Mouse (Mus musculus) hindbrain, embryonic 14.5 days (tissue): ENCODE measurements around the gene Bloc1s5. TPM values are rescaled to one million over a fixed set of nuclear protein-coding genes. Genes with fewer than 3 reads are reported as not detected.

Experiments used
- ATAC-seq: fragments of 200-750 bp; cut with Nextera tagmentation; 2 replicates; pipeline ENCODE4 v1.8.0; 2017; ENCODE audit warnings: moderate number of reproducible peaks, mild to moderate bottlenecking, moderate TSS enrichment, moderate library complexity; ENCODE audit not compliant: low FRiP score
- DNase-seq: peaks from one replicate; pipeline ENCODE4 v3.0.0-alpha.2; 2015; ENCODE audit warnings: low spot score
- H3K27ac ChIP-seq: fragments of 300-500 bp; sonication (generic); 2 replicates; pipeline ENCODE4 v1.5.1; 2014; ENCODE audit warnings: mild to moderate bottlenecking, moderate library complexity
- H3K27me3 ChIP-seq: fragments of 300-500 bp; sonication (generic); 2 replicates; pipeline ENCODE4 v1.6.1; 2014; ENCODE audit warnings: mild to moderate bottlenecking, low read length, mixed read lengths; ENCODE audit not compliant: control insufficient read depth, insufficient read depth
- H3K36me3 ChIP-seq: fragments of 300-500 bp; sonication (generic); replicated peaks from 2 replicates; pipeline ENCODE4 v1.6.1; 2014; ENCODE audit not compliant: control insufficient read depth, insufficient read depth
- H3K4me1 ChIP-seq: fragments of 300-500 bp; sonication (generic); replicated peaks from 2 replicates; pipeline ENCODE4 v1.6.1; 2014; ENCODE audit warnings: antibody characterized with exemption, low read length, mixed read lengths; ENCODE audit not compliant: control insufficient read depth, insufficient read depth
- H3K4me2 ChIP-seq: fragments of 300-500 bp; sonication (generic); replicated peaks from 2 replicates; pipeline ENCODE4 v1.6.1; 2014; ENCODE audit warnings: mild to moderate bottlenecking, moderate library complexity
- H3K4me3 ChIP-seq: fragments of 300-500 bp; sonication (generic); replicated peaks from 2 replicates; pipeline ENCODE4 v1.5.1; 2014; ENCODE audit warnings: mild to moderate bottlenecking, low read length
- H3K9ac ChIP-seq: fragments of 300-500 bp; sonication (generic); 2 replicates; pipeline ENCODE4 v1.6.1; 2014
- H3K9me3 ChIP-seq: fragments of 300-500 bp; sonication (generic); 2 replicates; pipeline ENCODE4 v1.6.1; 2016; ENCODE audit warnings: low read length; ENCODE audit not compliant: control insufficient read depth
- WGBS: fragments of 180-500 bp; shearing (Covaris S2); extraction: QIAGEN DNeasy Blood & Tissue Kit; methylation state at CpG from one replicate; pipeline ENCODE4 v1.1.7; 2014; 5-methylcytosine and 5-hydroxymethylcytosine counted together
- polyA plus RNA-seq: library from polyadenylated mRNA; unstranded; fragments of >200 nt; fragmentation: Nextera tagmentation; extraction: Ambion mirVana; gene quantifications from 2 replicates; pipeline ENCODE4 v1.2.1, GENCODE M21; 2014

Bloc1s5 gene
- polyA plus RNA-seq, 1 experiment from 2014 or later: 23.6 TPM

DNA sequence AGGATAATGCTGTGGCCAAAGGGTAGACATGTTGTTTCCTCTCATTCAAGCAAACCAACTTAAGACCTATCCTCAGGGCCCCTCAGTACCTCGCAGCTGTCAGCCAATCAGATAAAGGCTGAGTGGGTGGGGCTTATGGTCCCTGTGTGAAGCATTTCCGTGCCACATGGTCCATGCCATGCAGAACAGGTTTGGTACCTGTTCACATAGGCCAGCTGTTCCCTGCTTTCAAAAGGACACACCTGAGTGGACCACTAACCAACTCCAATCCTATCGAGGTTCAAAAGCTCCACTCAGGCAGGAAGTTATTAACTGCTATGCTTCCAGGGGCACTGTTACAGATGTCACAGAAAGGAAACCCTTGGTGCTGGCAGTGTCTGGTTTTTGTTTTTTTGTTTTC lies 80.7 kb downstream of the Bloc1s5 start:
- DNase-seq: no peak
- ATAC-seq: no peak
- Histone ChIP-seq H3K4me1 (no peaks in the 10 kb centered on the region), H3K9me3 (no peaks in the 10 kb centered on the region), H3K4me2 (no peak overlapping the region), H3K4me3 (no peak overlapping the region), H3K36me3 (no peaks in the 10 kb centered on the region), H3K9ac (no peak overlapping the region), H3K27ac (no peak overlapping the region), H3K27me3 (no peaks in the 10 kb centered on the region)
- 80% methylated on average over 3 of the region's 3 CpGs for WGBS

DNA sequence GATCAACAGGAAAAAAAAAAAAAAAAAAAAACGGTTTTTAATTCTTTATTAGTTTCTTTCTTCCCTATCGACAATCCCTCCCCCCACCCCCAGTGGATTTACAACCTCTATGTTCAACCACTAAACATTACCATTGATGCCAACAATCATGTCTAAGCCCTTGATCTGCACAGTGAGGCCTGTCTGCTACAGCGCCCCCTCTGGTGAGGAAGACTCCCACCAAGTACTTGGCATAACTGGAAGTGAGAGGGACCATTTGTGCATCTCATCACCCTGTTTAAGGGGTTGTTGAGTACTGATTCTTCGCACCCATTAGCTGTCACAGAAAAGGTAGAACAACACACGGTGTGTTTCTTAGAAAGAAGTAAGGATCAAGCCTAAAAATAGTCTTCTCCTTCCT lies 86.2 kb downstream of the Bloc1s5 start:
- ATAC-seq (no peak), DNase-seq (no peak)
- Histone ChIP-seq H3K9me3 (no peaks in the 10 kb centered on the region), H3K4me2 (no peak overlapping the region), H3K4me1 (no peaks in the 10 kb centered on the region), H3K4me3 (no peak overlapping the region), H3K27me3 (no peaks in the 10 kb centered on the region), H3K36me3 (no peaks in the 10 kb centered on the region), H3K9ac (no peak overlapping the region), H3K27ac (no peak overlapping the region)
- WGBS: 79% methylated on average over 5 of the region's 5 CpGs

DNA sequence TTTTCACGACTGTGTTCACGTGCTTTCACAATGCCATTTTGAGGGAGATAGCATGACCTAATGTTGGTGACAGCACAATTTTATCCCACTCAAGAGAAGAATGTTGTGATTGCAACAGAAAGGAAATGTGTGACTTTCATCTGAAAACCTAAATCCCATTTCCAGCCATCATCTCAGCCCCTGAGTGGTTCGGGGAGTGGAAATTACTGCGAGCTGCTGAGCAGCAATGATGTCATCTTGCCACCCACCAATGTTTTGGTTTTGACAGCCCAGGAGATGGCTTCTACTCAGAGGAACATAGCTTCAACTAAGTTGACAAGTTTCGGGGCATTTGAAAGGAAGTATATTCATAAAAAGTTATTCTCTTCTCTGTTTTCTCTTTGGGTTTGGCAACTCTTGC lies 87.2 kb downstream of the Bloc1s5 start:
- Histone ChIP-seq H3K27ac (no peak overlapping the region), H3K4me2 (no peak overlapping the region), H3K4me3 (no peak overlapping the region), H3K9me3 (no peaks in the 10 kb centered on the region), H3K27me3 (no peaks in the 10 kb centered on the region), H3K4me1 (no peaks in the 10 kb centered on the region), H3K9ac (no peak overlapping the region), H3K36me3 (no peaks in the 10 kb centered on the region)
- ATAC-seq: no peak
- DNase-seq: no peak
- 88% methylated on average over 5 of the region's 5 CpGs for WGBS

DNA sequence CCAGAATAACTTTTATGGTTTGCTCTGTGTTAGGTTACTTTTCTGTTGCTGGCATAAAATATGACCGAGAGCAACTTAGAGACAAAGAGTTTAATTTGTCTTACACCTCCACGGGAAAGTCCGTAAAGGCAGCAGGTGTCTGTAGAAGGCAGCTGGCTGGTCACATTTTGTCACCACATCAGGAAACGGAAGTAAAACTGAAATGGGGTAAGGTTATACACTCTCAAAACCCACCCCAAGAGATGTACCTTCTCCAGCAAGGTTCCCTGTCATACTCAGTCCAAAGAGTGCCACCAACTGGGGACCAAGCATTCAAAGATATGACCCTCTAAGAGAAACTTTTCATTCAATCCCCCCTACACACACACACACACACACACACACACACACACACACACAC lies 88.2 kb downstream of the Bloc1s5 start:
- DNase-seq (no peak), ATAC-seq (no peak)
- H3K27ac ChIP-seq: no peak overlapping the region
- H3K4me2 ChIP-seq: no peak overlapping the region
- H3K9ac ChIP-seq: no peak overlapping the region
- no peaks in the 10 kb centered on the region for H3K4me1 ChIP-seq
- no peak overlapping the region for H3K4me3 ChIP-seq
- no peaks in the 10 kb centered on the region for H3K27me3 ChIP-seq
- no peaks in the 10 kb centered on the region for H3K36me3 ChIP-seq
- 83% methylated on average over 4 of the region's 4 CpGs for WGBS
- H3K9me3 ChIP-seq: no peaks in the 10 kb centered on the region

DNA sequence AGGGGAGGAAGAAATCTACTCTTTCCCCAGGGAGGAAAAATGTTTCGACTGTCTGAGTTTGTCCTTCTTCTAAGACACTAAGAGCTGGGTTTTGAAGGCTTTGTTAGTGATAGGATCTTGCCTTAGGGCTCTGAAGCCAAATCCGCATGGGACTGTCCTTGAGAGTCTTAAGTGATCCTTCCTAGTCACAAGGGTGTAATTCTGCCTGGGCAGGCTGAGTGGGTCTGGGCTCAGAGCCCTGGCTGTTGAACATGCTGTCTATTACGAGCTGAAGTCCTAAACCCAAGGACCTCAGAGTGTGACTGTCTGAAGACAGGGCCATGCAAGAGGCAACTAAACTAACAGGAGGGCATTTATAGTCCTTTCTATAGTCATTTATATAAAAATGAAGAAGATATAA lies 89.4 kb downstream of the Bloc1s5 start:
- 79% methylated on average over 3 of the region's 3 CpGs for WGBS
- Histone ChIP-seq H3K36me3 (no peaks in the 10 kb centered on the region), H3K27ac (no peak overlapping the region), H3K9me3 (no peaks in the 10 kb centered on the region), H3K4me1 (no peaks in the 10 kb centered on the region), H3K4me2 (no peak overlapping the region), H3K27me3 (no peaks in the 10 kb centered on the region), H3K9ac (no peak overlapping the region), H3K4me3 (no peak overlapping the region)
- DNase-seq (no peak), ATAC-seq (no peak)

DNA sequence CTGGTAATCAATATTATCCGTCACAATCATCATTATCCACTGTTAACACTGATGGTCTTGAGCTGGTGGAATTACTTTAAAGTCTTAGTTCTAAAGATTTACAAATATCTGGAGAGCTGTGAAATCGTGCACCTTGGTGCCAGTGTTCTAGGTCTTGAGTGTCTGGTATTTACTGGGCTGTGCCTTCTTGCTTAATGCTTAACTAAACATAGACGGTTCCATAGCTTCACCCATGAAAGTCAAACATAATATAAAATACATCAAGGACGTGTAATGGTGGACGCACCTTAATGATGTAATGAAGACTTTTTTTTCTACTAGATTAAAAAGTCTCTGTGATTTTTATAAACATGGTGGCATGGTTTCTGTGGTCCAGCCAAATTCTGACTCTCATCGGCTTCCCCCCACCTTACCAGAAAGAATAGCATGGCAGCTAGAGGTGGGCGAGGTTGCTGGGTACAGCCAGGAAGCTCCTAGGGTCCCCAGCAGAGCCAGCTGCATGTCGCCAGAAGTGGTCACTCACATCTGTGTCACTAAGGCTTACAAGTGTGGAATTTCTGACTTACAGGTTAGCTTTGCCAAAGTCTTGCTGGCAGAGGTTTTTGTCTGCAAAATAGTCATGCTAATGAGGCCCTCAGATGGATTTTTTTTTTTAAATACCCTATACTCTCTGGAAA lies 90.0 kb downstream of the Bloc1s5 start:
- no peaks in the 10 kb centered on the region for H3K9me3 ChIP-seq
- no peaks in the 10 kb centered on the region for H3K4me1 ChIP-seq
- H3K27me3 ChIP-seq: no peaks in the 10 kb centered on the region
- H3K9ac ChIP-seq: no peak overlapping the region
- H3K4me2 ChIP-seq: no peak overlapping the region
- no peaks in the 10 kb centered on the region for H3K36me3 ChIP-seq
- no peak overlapping the region for H3K27ac ChIP-seq
- ATAC-seq: no peak
- 89% methylated on average over 8 of the region's 8 CpGs for WGBS
- no peak for DNase-seq
- H3K4me3 ChIP-seq: no peak overlapping the region

DNA sequence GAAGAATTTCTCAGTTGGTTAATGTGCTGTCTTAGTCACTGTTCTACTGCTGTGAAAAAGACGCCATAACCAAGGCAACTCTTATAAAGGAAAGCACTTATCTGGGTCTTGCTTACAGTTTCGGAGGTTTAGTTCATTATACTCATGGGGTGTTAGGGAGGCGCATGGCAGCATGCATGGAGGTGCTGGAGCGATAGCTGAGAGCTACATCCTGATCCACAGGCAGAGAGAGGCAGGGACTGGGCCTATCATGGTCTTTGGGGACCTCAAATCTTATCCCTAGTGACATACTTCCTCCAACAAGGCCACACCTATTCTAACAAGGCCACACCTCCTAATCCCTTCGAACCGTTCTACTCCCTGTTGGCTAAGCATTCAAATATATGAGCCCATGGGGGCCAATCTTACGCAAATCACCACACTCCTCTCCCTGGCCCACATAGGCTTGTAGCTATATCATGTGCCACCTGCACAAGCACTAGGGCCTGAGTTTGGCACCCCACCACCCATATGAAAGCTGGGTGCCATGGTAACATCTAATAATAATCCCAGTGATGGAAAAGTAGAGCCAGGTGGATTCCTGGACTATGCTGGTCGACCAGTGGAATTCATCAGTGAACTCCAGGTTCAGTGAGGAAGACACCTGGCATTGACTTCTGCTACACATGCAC lies 91.3 kb downstream of the Bloc1s5 start:
- DNase-seq: no peak
- Histone ChIP-seq H3K36me3 (no peaks in the 10 kb centered on the region), H3K27me3 (no peaks in the 10 kb centered on the region), H3K27ac (no peak overlapping the region), H3K4me3 (no peak overlapping the region), H3K4me2 (no peak overlapping the region), H3K9ac (no peak overlapping the region), H3K4me1 (no peaks in the 10 kb centered on the region), H3K9me3 (no peaks in the 10 kb centered on the region)
- 72% methylated on average over 8 of the region's 8 CpGs for WGBS
- no peak for ATAC-seq

Other genes starting within 250 kb of the Bloc1s5 start
- 102 and 108 TPM in 2 replicates for gene Txndc5, start 106.3 kb downstream of the Bloc1s5 start, polyA plus RNA-seq
- 102 and 116 TPM in 2 replicates for gene Eef1e1, start 23.9 kb upstream of the Bloc1s5 start, polyA plus RNA-seq